26 mouse cellular contexts compared by ENCODE assay signal in the genomic region with DNA sequence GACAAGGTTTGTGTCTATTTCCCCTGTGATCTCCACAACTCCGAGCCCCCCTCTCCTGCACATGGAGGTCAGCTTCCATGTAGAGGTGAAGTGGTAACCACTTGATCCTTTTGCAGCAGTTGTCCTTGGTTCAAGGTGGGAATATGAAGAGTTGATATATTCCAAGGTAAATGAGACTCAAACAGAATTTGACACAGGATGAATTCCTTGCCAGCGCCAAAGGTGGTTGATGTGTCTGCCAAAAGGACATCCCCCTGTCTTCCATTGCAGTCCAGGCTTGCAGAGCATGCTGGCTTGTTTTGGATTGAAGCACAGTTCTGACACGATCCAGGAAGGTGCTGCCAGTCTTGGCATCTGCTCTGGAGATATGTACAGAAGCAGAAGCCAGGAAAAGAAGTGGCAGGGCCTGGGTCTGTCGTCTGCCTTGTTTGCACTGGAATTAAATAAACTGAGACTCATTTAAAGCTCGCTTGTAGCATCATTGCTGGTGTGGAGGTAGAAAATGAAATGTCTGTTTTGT.
DNase-seq lines count a peak whose midpoint lies in the region; ATAC-seq and TF ChIP-seq lines count a peak whose summit lies in the region.
"Had no signal": no experiment of that assay in that cellular context is flagged by ENCODE, and none has a peak within 500 bp of the region (broad histone marks: within the 10 kb centered on the region; RNA-seq: fewer than 3 reads in every experiment).

No protein-coding gene starts in this region.

- no peak overlapping the region for H3K9ac ChIP-seq in forebrain, embryonic 16.5 days (replicated peaks; ENCODE audit: low read depth, low read length)
- H3K9ac ChIP-seq: embryonic facial prominence, embryonic 12.5 days; forebrain, embryonic 13.5 days; heart, embryonic 15.5 days; hindbrain, embryonic 14.5 days; limb, embryonic 15.5 days; liver, embryonic 14.5 days; midbrain, embryonic 15.5 days; neural tube, embryonic 12.5 days had no signal

- H3K27ac ChIP-seq in forebrain, embryonic 16.5 days (ENCODE audit: low read length) = no peak overlapping the region
- H3K27ac ChIP-seq in forebrain, embryonic 10.5 days = no peak overlapping the region
- H3K27ac ChIP-seq in limb, embryonic 10.5 days = no peak overlapping the region
- H3K27ac ChIP-seq: embryonic facial prominence, embryonic 12.5 days; forebrain, embryonic 13.5 days; gastrocnemius, adult 2 months; heart, embryonic 15.5 days; hindbrain, embryonic 14.5 days; kidney, postnatal 0 days; limb, embryonic 15.5 days; liver, embryonic 14.5 days; midbrain, embryonic 15.5 days; neural tube, embryonic 12.5 days had no signal

- WGBS in forebrain, embryonic 16.5 days = 64% methylated on average over 5 of the region's 5 CpGs
- 87% methylated on average over 5 of the region's 5 CpGs for WGBS in forebrain, embryonic 10.5 days
- WGBS in limb, embryonic 10.5 days = 81% methylated on average over 5 of the region's 5 CpGs

- peak; percentile 54 for ATAC-seq in forebrain, embryonic 16.5 days
- peak; percentile 15; the same call in 1 of the 2 replicates for ATAC-seq in G1E (ENCODE audit: extremely low read depth, insufficient number of reproducible peaks, low FRiP score, poor library complexity, severe bottlenecking)
- ATAC-seq: CD4-positive, CD25-positive, alpha-beta regulatory T cell, adult 4 months; forebrain, embryonic 13.5 days; inflammation-experienced regulatory T-cells, adult 6 months; midbrain, embryonic 15.5 days had no signal

- no peaks in the 10 kb centered on the region for H3K27me3 ChIP-seq in forebrain, embryonic 16.5 days (replicated peaks; ENCODE audit: control insufficient read depth, insufficient read depth, low read length)
- no peaks in the 10 kb centered on the region for H3K27me3 ChIP-seq in forebrain, embryonic 10.5 days (ENCODE audit: poor library complexity, severe bottlenecking)
- H3K27me3 ChIP-seq in G1E (ENCODE audit: insufficient read depth, low read length) = no peaks in the 10 kb centered on the region
- 0 out of 2 replicates have a peak, but pooled peaks cover 10% of the 10 kb centered on the region for H3K27me3 ChIP-seq in limb, embryonic 10.5 days (ENCODE audit: low read depth, poor library complexity, severe bottlenecking)
- H3K27me3 ChIP-seq: embryonic facial prominence, embryonic 12.5 days; forebrain, embryonic 13.5 days; heart, embryonic 15.5 days; limb, embryonic 15.5 days; midbrain, embryonic 15.5 days; neural tube, embryonic 12.5 days had no signal

- H3K4me3 ChIP-seq in forebrain, embryonic 16.5 days (replicated peaks; ENCODE audit: low read length) = no peak overlapping the region
- no peak overlapping the region for H3K4me3 ChIP-seq in forebrain, embryonic 10.5 days
- no peak overlapping the region for H3K4me3 ChIP-seq in G1E (ENCODE audit: low read depth, low read length)
- no peak overlapping the region for H3K4me3 ChIP-seq in limb, embryonic 10.5 days
- H3K4me3 ChIP-seq: embryonic facial prominence, embryonic 12.5 days; forebrain, embryonic 13.5 days; gastrocnemius, adult 2 months; heart, embryonic 15.5 days; limb, embryonic 15.5 days; midbrain, embryonic 15.5 days; neural tube, embryonic 12.5 days had no signal

- no peaks in the 10 kb centered on the region for H3K36me3 ChIP-seq in forebrain, embryonic 16.5 days (ENCODE audit: control insufficient read depth, insufficient read depth)
- no peaks in the 10 kb centered on the region for H3K36me3 ChIP-seq in forebrain, embryonic 10.5 days (replicated peaks)
- H3K36me3 ChIP-seq in G1E (replicated peaks) = no peaks in the 10 kb centered on the region
- H3K36me3 ChIP-seq in limb, embryonic 10.5 days = no peaks in the 10 kb centered on the region
- H3K36me3 ChIP-seq: embryonic facial prominence, embryonic 12.5 days; heart, embryonic 15.5 days; limb, embryonic 15.5 days; midbrain, embryonic 15.5 days; neural tube, embryonic 12.5 days had no signal

- no peaks in the 10 kb centered on the region for H3K9me3 ChIP-seq in forebrain, embryonic 16.5 days (ENCODE audit: control insufficient read depth, low read length)
- H3K9me3 ChIP-seq in forebrain, embryonic 10.5 days = no peaks in the 10 kb centered on the region
- no peaks in the 10 kb centered on the region for H3K9me3 ChIP-seq in G1E (replicated peaks)
- no peaks in the 10 kb centered on the region for H3K9me3 ChIP-seq in limb, embryonic 10.5 days (replicated peaks)
- H3K9me3 ChIP-seq: embryonic facial prominence, embryonic 12.5 days; forebrain, embryonic 13.5 days; heart, embryonic 15.5 days; limb, embryonic 15.5 days; midbrain, embryonic 15.5 days; neural tube, embryonic 12.5 days had no signal

- no peak overlapping the region for H3K4me2 ChIP-seq in forebrain, embryonic 16.5 days (ENCODE audit: low read length)
- H3K4me2 ChIP-seq: embryonic facial prominence, embryonic 12.5 days; forebrain, embryonic 13.5 days; heart, embryonic 15.5 days; hindbrain, embryonic 14.5 days; limb, embryonic 15.5 days; midbrain, embryonic 15.5 days; neural tube, embryonic 12.5 days had no signal

- TF ChIP-seq CTCF in G1E (IDR thresholded peaks at IDR 0.05; ENCODE audit: low read depth, low read length) = no peak

- H3K4me1 ChIP-seq in forebrain, embryonic 16.5 days (replicated peaks; ENCODE audit: control insufficient read depth, insufficient read depth, low read length) = peaks cover 19% of the 10 kb centered on the region
- peaks cover 15% of the 10 kb centered on the region for H3K4me1 ChIP-seq in forebrain, embryonic 10.5 days
- no peaks in the 10 kb centered on the region for H3K4me1 ChIP-seq in G1E (ENCODE audit: insufficient read depth, low read depth, low read length)
- peaks cover 5% of the 10 kb centered on the region for H3K4me1 ChIP-seq in limb, embryonic 10.5 days
- H3K4me1 ChIP-seq: embryonic facial prominence, embryonic 12.5 days; heart, embryonic 15.5 days; limb, embryonic 15.5 days; neural tube, embryonic 12.5 days had no signal

- DNase-seq in forebrain, embryonic 10.5 days (ENCODE audit: extremely low spot score, low spot score) = no peak
- no peak for DNase-seq in G1E (ENCODE audit: low spot score)
- DNase-seq in cerebellum, adult 11-12 months = peak; percentile 92
- DNase-seq in cerebellum, postnatal 10 days = peak; percentile 83 to 89
- DNase-seq in limb, embryonic 10.5 days (ENCODE audit: low spot score) = no peak
- no peak for DNase-seq in thymus, adult 18-20 months
- DNase-seq: adrenal gland, postnatal 25 days; gastrocnemius, adult 2 months; heart, postnatal 4 days; kidney, adult 18-20 months; lung, postnatal 4 days; right cerebral cortex, postnatal 25 days; spleen, adult 18-20 months; thymus, postnatal 14 days had no signal

Comparison
In these comparisons a context has a peak if more than half of its experiments do, and no peak if none do; other contexts are left out.
1. DNase-seq: peak in cerebellum, adult 11-12 months (single experiment) and cerebellum, postnatal 10 days (2 of 2); none in forebrain, embryonic 10.5 days (single experiment), G1E (single experiment), limb, embryonic 10.5 days (single experiment) and thymus, adult 18-20 months (0 of 2).